Mouse (Mus musculus): ENCODE results near the gene Mctp2. TPM values are rescaled to one million over a fixed set of nuclear protein-coding genes. Genes with fewer than 3 reads are reported as not detected.

Gene Mctp2
- total and polyA plus RNA-seq, 2 experiments from 2014 or later: 0.44 to 0.71 TPM

GRCm38 (mm10) chr7:72193304-72193703 lies 113.1 kb downstream of the Mctp2 start:
- no peak overlapping the region for H3K9ac ChIP-seq (replicated peaks; ENCODE audit: low read length, poor library complexity, severe bottlenecking)
- 88% methylated on average over 1 of the region's 1 CpGs for WGBS
- ATAC-seq (ENCODE audit: low FRiP score) (no peak), DNase-seq (ENCODE audit: low spot score) (no peak)
- H3K36me3 ChIP-seq (ENCODE audit: insufficient read depth, low read length): no peaks in the 10 kb centered on the region
- H3K4me2 ChIP-seq (ENCODE audit: low read depth, low read length, poor library complexity, severe bottlenecking): no peak overlapping the region
- no peak overlapping the region for H3K27ac ChIP-seq (ENCODE audit: low read depth, low read length)
- no peaks in the 10 kb centered on the region for H3K9me3 ChIP-seq (ENCODE audit: low read length)
- no peak for TF ChIP-seq CTCF (IDR thresholded peaks at IDR 0.05)
- H3K27me3 ChIP-seq (ENCODE audit: insufficient read depth, low read length): no peaks in the 10 kb centered on the region
- no peak overlapping the region for H3K4me3 ChIP-seq (ENCODE audit: low read depth, low read length)
- no peaks in the 10 kb centered on the region for H3K4me1 ChIP-seq (ENCODE audit: insufficient read depth, low read length)

DNA sequence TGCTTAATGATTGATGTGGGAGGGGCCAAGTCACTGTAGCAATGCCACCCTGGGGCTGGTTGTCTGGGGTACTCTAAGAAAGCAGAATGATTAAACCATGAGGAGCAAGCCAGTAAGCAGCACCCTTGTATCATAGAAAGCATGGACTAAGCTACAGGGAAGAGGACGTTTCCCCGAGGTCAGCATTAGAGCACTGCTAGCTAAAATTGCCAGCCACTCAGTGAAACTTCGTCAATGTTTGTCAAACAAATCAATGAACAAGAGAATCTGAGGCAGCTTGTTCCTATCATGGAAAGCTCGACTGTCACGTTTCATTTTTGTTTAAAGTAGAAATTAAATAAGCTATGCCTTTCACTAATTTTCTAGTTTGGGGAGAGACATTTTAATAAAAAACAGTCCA lies 124.8 kb downstream of the Mctp2 start:
- no peak for ATAC-seq (ENCODE audit: low FRiP score)
- H3K4me1 ChIP-seq (ENCODE audit: insufficient read depth, low read length): no peaks in the 10 kb centered on the region
- TF ChIP-seq CTCF (IDR thresholded peaks at IDR 0.05): no peak
- H3K4me2 ChIP-seq (ENCODE audit: low read depth, low read length, poor library complexity, severe bottlenecking): no peak overlapping the region
- H3K27me3 ChIP-seq (ENCODE audit: insufficient read depth, low read length): no peaks in the 10 kb centered on the region
- H3K27ac ChIP-seq (ENCODE audit: low read depth, low read length): no peak overlapping the region
- WGBS: 75% methylated on average over 5 of the region's 5 CpGs
- no peak for DNase-seq (ENCODE audit: low spot score)
- H3K9ac ChIP-seq (replicated peaks; ENCODE audit: low read length, poor library complexity, severe bottlenecking): no peak overlapping the region
- H3K4me3 ChIP-seq (ENCODE audit: low read depth, low read length): no peak overlapping the region
- no peaks in the 10 kb centered on the region for H3K9me3 ChIP-seq (ENCODE audit: low read length)
- no peaks in the 10 kb centered on the region for H3K36me3 ChIP-seq (ENCODE audit: insufficient read depth, low read length)

DNA sequence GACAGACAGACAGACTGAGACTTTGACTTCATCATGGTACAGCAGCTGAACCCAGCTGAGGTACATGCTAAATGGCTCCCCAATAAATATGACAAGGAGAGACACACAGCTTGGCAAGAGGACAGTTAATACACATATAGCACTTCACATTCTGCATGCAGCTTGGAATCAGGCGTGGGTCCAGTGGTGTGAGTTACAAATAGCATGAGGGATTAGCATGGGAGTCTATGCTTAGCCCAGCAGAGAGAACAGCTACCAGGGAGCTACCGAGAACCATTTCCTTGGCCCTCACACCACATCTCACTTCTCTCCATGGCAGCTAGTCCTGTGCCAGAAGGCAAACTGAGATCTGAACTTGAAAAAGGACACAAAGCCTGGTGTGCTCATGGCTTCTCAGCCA lies 137.1 kb downstream of the Mctp2 start:
- Histone ChIP-seq H3K9ac (replicated peaks; ENCODE audit: low read length, poor library complexity, severe bottlenecking) (no peak overlapping the region), H3K27ac (ENCODE audit: low read depth, low read length) (no peak overlapping the region), H3K4me2 (ENCODE audit: low read depth, low read length, poor library complexity, severe bottlenecking) (no peak overlapping the region), H3K4me3 (ENCODE audit: low read depth, low read length) (no peak overlapping the region), H3K36me3 (ENCODE audit: insufficient read depth, low read length) (no peaks in the 10 kb centered on the region), H3K9me3 (ENCODE audit: low read length) (no peaks in the 10 kb centered on the region), H3K27me3 (ENCODE audit: insufficient read depth, low read length) (no peaks in the 10 kb centered on the region), H3K4me1 (ENCODE audit: insufficient read depth, low read length) (no peaks in the 10 kb centered on the region)
- ATAC-seq (ENCODE audit: low FRiP score) (no peak), DNase-seq (ENCODE audit: low spot score) (no peak)
- WGBS: 69% methylated on average over 2 of the region's 2 CpGs
- TF ChIP-seq CTCF (IDR thresholded peaks at IDR 0.05): no peak

- TF ChIP-seq CTCF (IDR thresholded peaks at IDR 0.05): no peak
- Histone ChIP-seq H3K36me3 (ENCODE audit: insufficient read depth, low read length) (no peaks in the 10 kb centered on the region), H3K4me2 (ENCODE audit: low read depth, low read length, poor library complexity, severe bottlenecking) (no peak overlapping the region), H3K27me3 (ENCODE audit: insufficient read depth, low read length) (no peaks in the 10 kb centered on the region), H3K4me3 (ENCODE audit: low read depth, low read length) (no peak overlapping the region), H3K4me1 (ENCODE audit: insufficient read depth, low read length) (no peaks in the 10 kb centered on the region), H3K9ac (replicated peaks; ENCODE audit: low read length, poor library complexity, severe bottlenecking) (no peak overlapping the region), H3K27ac (ENCODE audit: low read depth, low read length) (no peak overlapping the region), H3K9me3 (ENCODE audit: low read length) (no peaks in the 10 kb centered on the region)
- 87% methylated on average over 13 of the region's 13 CpGs for WGBS
- ATAC-seq (ENCODE audit: low FRiP score) (no peak), DNase-seq (ENCODE audit: low spot score) (no peak)
Measured at GRCm38 (mm10) chr7:72165726-72166701, 140.4 kb downstream of the Mctp2 start.

DNA sequence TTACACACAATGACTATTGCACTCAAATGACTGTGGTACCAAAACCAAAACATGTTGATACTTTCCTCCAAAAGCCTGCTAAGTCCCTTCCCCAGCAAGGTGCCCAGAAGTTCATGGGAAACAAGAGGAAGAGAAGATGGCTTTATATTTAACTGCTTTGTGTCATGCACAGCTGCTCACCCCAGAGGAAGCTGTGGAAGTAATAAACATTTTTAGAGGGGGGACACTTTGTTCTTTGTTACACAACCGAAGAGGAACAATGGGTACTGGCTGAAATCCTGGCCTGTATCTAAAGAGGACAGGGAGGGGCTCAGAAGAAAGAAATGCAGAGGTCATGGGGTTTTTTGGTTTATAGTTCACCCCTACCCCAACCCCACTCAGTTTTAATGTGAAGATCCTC lies 144.2 kb downstream of the Mctp2 start:
- ATAC-seq (ENCODE audit: low FRiP score) (no peak), DNase-seq (ENCODE audit: low spot score) (no peak)
- Histone ChIP-seq H3K4me2 (ENCODE audit: low read depth, low read length, poor library complexity, severe bottlenecking) (no peak overlapping the region), H3K4me3 (ENCODE audit: low read depth, low read length) (no peak overlapping the region), H3K9me3 (ENCODE audit: low read length) (no peaks in the 10 kb centered on the region), H3K4me1 (ENCODE audit: insufficient read depth, low read length) (no peaks in the 10 kb centered on the region), H3K27ac (ENCODE audit: low read depth, low read length) (no peak overlapping the region), H3K9ac (replicated peaks; ENCODE audit: low read length, poor library complexity, severe bottlenecking) (no peak overlapping the region), H3K27me3 (ENCODE audit: insufficient read depth, low read length) (no peaks in the 10 kb centered on the region), H3K36me3 (ENCODE audit: insufficient read depth, low read length) (no peaks in the 10 kb centered on the region)
- 10% methylated on average over 1 of the region's 1 CpGs for WGBS
- no peak for TF ChIP-seq CTCF (IDR thresholded peaks at IDR 0.05)

DNA sequence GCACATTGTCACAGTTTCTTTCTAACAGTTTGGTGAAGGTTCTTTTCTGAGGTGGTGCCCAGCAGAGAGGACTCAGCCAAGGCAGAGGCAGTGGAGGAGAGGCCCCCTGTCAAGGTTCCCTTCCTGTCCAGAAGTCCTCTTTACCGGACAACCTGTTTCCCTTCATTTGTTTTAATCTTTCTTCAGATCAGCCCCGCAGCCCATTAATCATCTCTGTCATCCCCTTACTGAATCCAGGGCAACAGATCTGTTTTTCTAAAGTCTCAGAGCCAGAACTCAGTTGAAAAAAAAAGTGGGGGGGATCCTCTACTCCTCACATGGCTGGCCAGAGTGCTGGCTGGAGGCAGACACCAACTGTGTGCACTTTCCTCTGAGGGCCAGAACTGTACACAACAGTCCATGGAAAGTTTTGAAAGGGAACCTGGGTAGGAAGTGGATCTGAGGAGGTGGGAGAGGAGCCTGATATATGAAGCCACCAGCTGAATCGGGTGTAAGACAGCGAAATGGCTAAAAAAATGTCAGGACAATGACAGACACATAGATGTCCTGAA lies 146.8 kb downstream of the Mctp2 start:
- Histone ChIP-seq H3K9ac (replicated peaks; ENCODE audit: low read length, poor library complexity, severe bottlenecking) (no peak overlapping the region), H3K4me2 (ENCODE audit: low read depth, low read length, poor library complexity, severe bottlenecking) (no peak overlapping the region), H3K4me1 (ENCODE audit: insufficient read depth, low read length) (no peaks in the 10 kb centered on the region), H3K27me3 (ENCODE audit: insufficient read depth, low read length) (no peaks in the 10 kb centered on the region), H3K27ac (ENCODE audit: low read depth, low read length) (no peak overlapping the region), H3K4me3 (ENCODE audit: low read depth, low read length) (no peak overlapping the region), H3K36me3 (ENCODE audit: insufficient read depth, low read length) (no peaks in the 10 kb centered on the region), H3K9me3 (ENCODE audit: low read length) (no peaks in the 10 kb centered on the region)
- ATAC-seq (ENCODE audit: low FRiP score): no peak
- DNase-seq (ENCODE audit: low spot score): no peak
- WGBS: 80% methylated on average over 4 of the region's 4 CpGs
- no peak for TF ChIP-seq CTCF (IDR thresholded peaks at IDR 0.05)
